In genomic region chr9:106308555-106308954, GRCm38 (mm10) we compare ENCODE assay signal across 9 mouse cellular contexts. TPM values are rescaled to one million over a fixed set of nuclear protein-coding genes. Genes with fewer than 3 reads are reported as not detected.
DNase-seq lines count a peak whose midpoint lies in the region; ATAC-seq and TF ChIP-seq lines count a peak whose summit lies in the region.
"Had no signal": no experiment of that assay in that cellular context is flagged by ENCODE, and none has a peak within 500 bp of the region (broad histone marks: within the 10 kb centered on the region; RNA-seq: fewer than 3 reads in every experiment).

No protein-coding gene starts in this region.

- H3K4me3 ChIP-seq in hindbrain, embryonic 13.5 days, result no peak overlapping the region
- H3K4me3 ChIP-seq in hindbrain, postnatal 0 days (ENCODE audit: low read length), result no peak overlapping the region
- H3K4me3 ChIP-seq in bone marrow, adult 2 months (replicated peaks; ENCODE audit: control insufficient read depth, low read depth, low read length), result no peak overlapping the region
- H3K4me3 ChIP-seq in heart, embryonic 16.5 days (ENCODE audit: low read length), result no peak overlapping the region
- H3K4me3 ChIP-seq in liver, embryonic 16.5 days (ENCODE audit: low read depth, low read length), result no peak overlapping the region
- no peak overlapping the region for H3K4me3 ChIP-seq in midbrain, embryonic 16.5 days (ENCODE audit: low read depth, low read length)
- H3K4me3 ChIP-seq: erythroblast, embryonic 14.5 days had no signal

- 0 out of 2 replicates have a peak overlapping the region, but pooled peaks have one; percentile 48 for H3K27ac ChIP-seq in hindbrain, embryonic 13.5 days
- H3K27ac ChIP-seq in hindbrain, postnatal 0 days, result no peak overlapping the region
- H3K27ac ChIP-seq in bone marrow, adult 2 months (ENCODE audit: control insufficient read depth, insufficient read depth, low read depth, low read length, poor library complexity), result peak overlapping the region; percentile 83
- H3K27ac ChIP-seq in heart, embryonic 16.5 days (ENCODE audit: low read length), result peak overlapping the region; percentile 46
- H3K27ac ChIP-seq in liver, embryonic 16.5 days (ENCODE audit: low read length), result peak overlapping the region; percentile 45
- H3K27ac ChIP-seq in midbrain, embryonic 16.5 days (ENCODE audit: low read length), result no peak overlapping the region

- 0 out of 2 replicates have a peak overlapping the region, but pooled peaks have one; percentile 49 for H3K9ac ChIP-seq in hindbrain, embryonic 13.5 days
- no peak overlapping the region for H3K9ac ChIP-seq in hindbrain, postnatal 0 days (replicated peaks; ENCODE audit: low read length)
- no peak overlapping the region for H3K9ac ChIP-seq in heart, embryonic 16.5 days (ENCODE audit: low read length)
- no peak overlapping the region for H3K9ac ChIP-seq in liver, embryonic 16.5 days (ENCODE audit: low read depth, low read length)
- H3K9ac ChIP-seq in midbrain, embryonic 16.5 days (ENCODE audit: low read depth, low read length), result no peak overlapping the region

- TF ChIP-seq POLR2A in bone marrow, adult 2 months (IDR thresholded peaks at IDR 0.05; ENCODE audit: borderline replicate concordance, control insufficient read depth, low read depth, low read length), result no peak

- no peaks in the 10 kb centered on the region for H3K27me3 ChIP-seq in hindbrain, embryonic 13.5 days
- no peaks in the 10 kb centered on the region for H3K27me3 ChIP-seq in hindbrain, postnatal 0 days (ENCODE audit: insufficient read depth, low read length)
- no peaks in the 10 kb centered on the region for H3K27me3 ChIP-seq in heart, embryonic 16.5 days (ENCODE audit: control insufficient read depth, insufficient read depth, low read length)
- no peaks in the 10 kb centered on the region for H3K27me3 ChIP-seq in liver, embryonic 16.5 days (ENCODE audit: control insufficient read depth, insufficient read depth, low read depth, low read length)
- no peaks in the 10 kb centered on the region for H3K27me3 ChIP-seq in midbrain, embryonic 16.5 days (ENCODE audit: control insufficient read depth, insufficient read depth, low read depth, low read length)

- DNase-seq in hindbrain, postnatal 0 days (ENCODE audit: low spot score), result no peak
- no peak for DNase-seq in right cerebral cortex, adult 2 months (ENCODE audit: low spot score in 2 of 2)
- no peak for DNase-seq in gastrocnemius, postnatal 36 days

- no peaks in the 10 kb centered on the region for H3K4me1 ChIP-seq in hindbrain, embryonic 13.5 days (replicated peaks)
- no peaks in the 10 kb centered on the region for H3K4me1 ChIP-seq in hindbrain, postnatal 0 days (ENCODE audit: insufficient read depth, low read length)
- peaks cover 8% of the 10 kb centered on the region for H3K4me1 ChIP-seq in bone marrow, adult 2 months (ENCODE audit: control insufficient read depth, insufficient read depth, low read length)
- peaks cover 10% of the 10 kb centered on the region for H3K4me1 ChIP-seq in heart, embryonic 16.5 days (ENCODE audit: control insufficient read depth, insufficient read depth, low read length)
- peaks cover 13% of the 10 kb centered on the region for H3K4me1 ChIP-seq in liver, embryonic 16.5 days (ENCODE audit: control insufficient read depth, low read depth, low read length)
- H3K4me1 ChIP-seq in midbrain, embryonic 16.5 days (ENCODE audit: control insufficient read depth, insufficient read depth, low read length), result 0 out of 2 replicates have a peak, but pooled peaks cover 2% of the 10 kb centered on the region

- no peak overlapping the region for H3K4me2 ChIP-seq in hindbrain, embryonic 13.5 days
- no peak overlapping the region for H3K4me2 ChIP-seq in hindbrain, postnatal 0 days (ENCODE audit: low read depth, low read length)
- no peak overlapping the region for H3K4me2 ChIP-seq in heart, embryonic 16.5 days (ENCODE audit: low read depth, low read length)
- H3K4me2 ChIP-seq in liver, embryonic 16.5 days (ENCODE audit: low read depth, low read length), result no peak overlapping the region
- H3K4me2 ChIP-seq in midbrain, embryonic 16.5 days (ENCODE audit: low read length), result no peak overlapping the region

- intact Hi-C loops in gastrocnemius, postnatal 36 days (cut with DNase I), result loop anchor here (5.0 kb wide), 1 partner anchor 39 kb away; no protein-coding TSS in a partner anchor

- no peaks in the 10 kb centered on the region for H3K9me3 ChIP-seq in hindbrain, embryonic 13.5 days
- no peaks in the 10 kb centered on the region for H3K9me3 ChIP-seq in hindbrain, postnatal 0 days (ENCODE audit: low read length)
- no peaks in the 10 kb centered on the region for H3K9me3 ChIP-seq in heart, embryonic 16.5 days (replicated peaks; ENCODE audit: control insufficient read depth, low read length)
- no peaks in the 10 kb centered on the region for H3K9me3 ChIP-seq in liver, embryonic 16.5 days (replicated peaks; ENCODE audit: control insufficient read depth, low read length)
- H3K9me3 ChIP-seq in midbrain, embryonic 16.5 days (replicated peaks; ENCODE audit: control insufficient read depth, low read length, poor library complexity, severe bottlenecking), result no peaks in the 10 kb centered on the region

- peaks cover 3% of the 10 kb centered on the region; the same call in 1 of the 2 replicates for H3K36me3 ChIP-seq in hindbrain, embryonic 13.5 days
- H3K36me3 ChIP-seq in hindbrain, postnatal 0 days (ENCODE audit: insufficient read depth, low read length), result no peaks in the 10 kb centered on the region
- H3K36me3 ChIP-seq in heart, embryonic 16.5 days (ENCODE audit: control insufficient read depth, insufficient read depth), result no peaks in the 10 kb centered on the region
- no peaks in the 10 kb centered on the region; the same call in 1 of the 2 replicates for H3K36me3 ChIP-seq in liver, embryonic 16.5 days (ENCODE audit: control insufficient read depth, insufficient read depth)
- H3K36me3 ChIP-seq in midbrain, embryonic 16.5 days (ENCODE audit: control insufficient read depth, insufficient read depth, low read length), result no peaks in the 10 kb centered on the region

- no peak for ATAC-seq in hindbrain, embryonic 13.5 days (ENCODE audit: low FRiP score)
- ATAC-seq in hindbrain, postnatal 0 days, result no peak
- no peak for ATAC-seq in heart, embryonic 16.5 days (replicated peaks; ENCODE audit: extremely low read depth, insufficient read depth, low FRiP score)
- ATAC-seq in liver, embryonic 16.5 days (ENCODE audit: low read depth), result 0 out of 2 replicates have a peak, but pooled peaks have one; percentile 19
- ATAC-seq in midbrain, embryonic 16.5 days, result no peak

- WGBS in hindbrain, embryonic 13.5 days, result 95% methylated on average over 2 of the region's 2 CpGs
- WGBS in hindbrain, postnatal 0 days, result 87% methylated on average over 2 of the region's 2 CpGs
- 24% methylated on average over 2 of the region's 2 CpGs for WGBS in bone marrow, adult 2 months
- WGBS in heart, embryonic 16.5 days, result 56% methylated on average over 2 of the region's 2 CpGs
- WGBS in liver, embryonic 16.5 days (ENCODE audit: insufficient replicate concordance), result 56% methylated on average over 2 of the region's 2 CpGs
- WGBS in midbrain, embryonic 16.5 days, result 94% methylated on average over 2 of the region's 2 CpGs

- no peak for TF ChIP-seq CTCF in hindbrain, postnatal 0 days (IDR thresholded peaks at IDR 0.05; ENCODE audit: low read depth)
- no peak for TF ChIP-seq CTCF in bone marrow, adult 2 months (IDR thresholded peaks at IDR 0.05; ENCODE audit: control insufficient read depth, insufficient read depth, low read length)

RNA-seq across cellular contexts. Expression of gene Poc1a, which starts 27.7 kb away (rescaled TPM):
- 8.9 and 9.2 TPM in 2 replicates for polyA plus RNA-seq in hindbrain, embryonic 13.5 days (2015; fragmentation: Nextera tagmentation; extraction: Ambion mirVana)
- 9.3 and 9.8 TPM in 2 replicates for total RNA-seq in hindbrain, postnatal 0 days (2014; rRNA removed)
- polyA plus RNA-seq in hindbrain, postnatal 0 days (2015; fragmentation: Nextera tagmentation; extraction: Ambion mirVana), result 9.2 and 10.8 TPM in 2 replicates
- polyA plus RNA-seq in bone marrow, adult 2 months (2011; ENCODE audit: insufficient read depth, insufficient read length, low replicate concordance, missing spikeins), result 45.1 and 46.9 TPM in 2 replicates
- 29.3 and 30.6 TPM in 2 replicates for polyA plus RNA-seq in heart, embryonic 16.5 days (2015; fragmentation: Nextera tagmentation; extraction: Ambion mirVana)
- 20.3 and 21.0 TPM in 2 replicates for polyA plus RNA-seq in liver, embryonic 16.5 days (2015; fragmentation: Nextera tagmentation; extraction: Ambion mirVana)
- total RNA-seq in gastrocnemius, postnatal 36 days (2021), result 1 to 10 TPM; 1.5 to 1.7 TPM
- polyA plus RNA-seq in midbrain, embryonic 16.5 days (2015; fragmentation: Nextera tagmentation; extraction: Ambion mirVana), result 8.0 and 9.0 TPM in 2 replicates

RNA-seq across cellular contexts. Expression of gene Dusp7, which starts 59.9 kb away (rescaled TPM):
- polyA plus RNA-seq in hindbrain, embryonic 13.5 days (2015; fragmentation: Nextera tagmentation; extraction: Ambion mirVana), result 9.9 and 10.3 TPM in 2 replicates
- total RNA-seq in hindbrain, postnatal 0 days (2014; rRNA removed), result 56.0 and 66.4 TPM in 2 replicates
- 12.7 and 13.7 TPM in 2 replicates for polyA plus RNA-seq in hindbrain, postnatal 0 days (2015; fragmentation: Nextera tagmentation; extraction: Ambion mirVana)
- polyA plus RNA-seq in bone marrow, adult 2 months (2011; ENCODE audit: insufficient read depth, insufficient read length, low replicate concordance, missing spikeins), result 3.8 and 11.6 TPM in 2 replicates
- 7.9 and 10.2 TPM in 2 replicates for polyA plus RNA-seq in heart, embryonic 16.5 days (2015; fragmentation: Nextera tagmentation; extraction: Ambion mirVana)
- 2.1 and 2.7 TPM in 2 replicates for polyA plus RNA-seq in liver, embryonic 16.5 days (2015; fragmentation: Nextera tagmentation; extraction: Ambion mirVana)
- total RNA-seq in gastrocnemius, postnatal 36 days (2021), result 10 to 100 TPM; 24.9 to 28.3 TPM
- polyA plus RNA-seq in midbrain, embryonic 16.5 days (2015; fragmentation: Nextera tagmentation; extraction: Ambion mirVana), result 12.3 and 13.2 TPM in 2 replicates

Comparison
In these comparisons a context has a peak if more than half of its experiments do, and no peak if none do; other contexts are left out.
1. H3K27ac ChIP-seq: peak in hindbrain, embryonic 13.5 days (single experiment), bone marrow, adult 2 months (single experiment), heart, embryonic 16.5 days (single experiment) and liver, embryonic 16.5 days (single experiment); none in hindbrain, postnatal 0 days (single experiment) and midbrain, embryonic 16.5 days (single experiment).